Mouse (Mus musculus) bone marrow macrophage, adult 2 months (primary cell): ENCODE data around the gene Cbfa2t3.

ENCODE experiments used
- CTCF ChIP-seq: IDR thresholded peaks from 2 replicates; pipeline ENCODE4 v1.5.1; 2012; ENCODE audit warnings: low read depth, mild to moderate bottlenecking, low read length, moderate library complexity
- POLR2A ChIP-seq: IDR thresholded peaks from 2 replicates; pipeline ENCODE4 v1.6.1; 2012; ENCODE audit warnings: mild to moderate bottlenecking, low read depth, low read length, borderline replicate concordance

- TF ChIP-seq CTCF (no peak), POLR2A (no peak)
Observed at GRCm38 (mm10) chr8:122665221-122665620, 33.7 kb downstream of the Cbfa2t3 start.
